Mouse (Mus musculus): Measurements from ENCODE around the gene Tmem168. TPM values are rescaled to one million over a fixed set of nuclear protein-coding genes. Genes with fewer than 3 reads are reported as not detected.

Tmem168 gene
- polyA plus RNA-seq, 1 experiment from 2014 or later, result 19.2 TPM

DNA sequence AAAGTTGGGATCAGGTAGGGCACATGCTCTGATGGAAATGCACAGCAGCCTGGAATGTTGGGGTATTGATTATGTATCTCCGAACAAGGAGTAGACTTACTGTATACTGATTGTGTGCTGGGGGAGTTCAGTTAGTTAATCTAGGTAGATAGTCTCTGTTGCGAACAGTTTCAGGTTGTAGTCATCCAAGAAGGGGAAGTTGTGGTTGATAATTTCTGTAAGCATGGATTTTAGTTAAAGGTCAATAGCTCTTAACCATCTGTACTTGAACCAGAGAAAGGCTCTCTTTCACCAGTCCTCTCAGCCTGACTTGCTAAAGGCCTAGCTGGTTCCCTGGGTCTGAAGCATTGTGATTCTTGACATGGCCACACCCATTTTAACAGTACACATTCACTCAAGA lies 3.0 kb upstream of the Tmem168 start:
- Histone ChIP-seq H3K4me2 (no peak overlapping the region), H3K4me3 (no peak overlapping the region), H3K9me3 (replicated peaks) (no peaks in the 10 kb centered on the region), H3K9ac (no peak overlapping the region), H3K4me1 (peaks cover 30% of the 10 kb centered on the region), H3K27ac (no peak overlapping the region), H3K27me3 (replicated peaks) (no peaks in the 10 kb centered on the region), H3K36me3 (no peaks in the 10 kb centered on the region)
- ATAC-seq, result no peak
- 55% methylated on average over 2 of the region's 2 CpGs for WGBS (ENCODE audit: insufficient replicate concordance)

DNA sequence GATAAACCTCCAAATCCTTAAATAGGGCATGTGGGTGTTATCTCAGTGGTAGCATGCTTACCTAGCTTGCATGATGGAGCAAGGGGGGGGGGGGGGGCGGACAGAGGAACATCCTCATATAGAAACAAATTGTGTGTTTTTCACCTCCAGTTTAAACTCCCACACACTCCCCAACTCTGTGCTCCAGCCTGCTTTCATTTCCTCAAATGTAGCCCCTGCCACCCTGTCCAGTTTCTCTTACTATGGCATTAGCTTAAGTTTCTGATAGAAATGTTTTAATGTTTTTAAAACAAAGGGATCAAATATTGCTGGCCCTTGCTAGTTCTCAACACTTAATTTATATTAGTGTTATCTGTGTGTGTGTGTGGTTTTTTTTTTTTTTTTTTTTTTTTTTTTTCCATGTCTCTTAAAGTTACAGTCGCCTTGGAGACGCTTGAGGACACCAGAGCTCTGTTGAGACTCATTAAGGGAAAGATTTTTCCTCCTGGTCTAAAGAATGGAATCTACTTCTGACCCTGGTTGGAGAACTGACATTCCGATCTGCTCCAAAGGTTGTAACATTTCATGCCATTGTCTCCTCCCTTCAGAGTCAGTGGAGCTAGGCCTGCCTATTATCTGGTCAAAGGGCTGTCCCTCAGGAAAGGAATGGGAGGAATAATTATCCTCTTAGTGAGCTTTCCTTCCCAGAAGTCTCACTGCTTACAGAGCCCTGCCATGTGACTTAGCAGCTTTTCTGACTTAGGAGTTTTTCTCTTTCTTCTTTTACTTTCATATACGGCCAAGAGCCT lies 1.6 kb upstream of the Tmem168 start:
- Histone ChIP-seq H3K9ac (no peak overlapping the region), H3K27ac (no peak overlapping the region), H3K36me3 (peaks cover 2% of the 10 kb centered on the region; the same call in 1 of the 2 replicates), H3K4me3 (no peak overlapping the region), H3K9me3 (replicated peaks) (no peaks in the 10 kb centered on the region), H3K27me3 (replicated peaks) (no peaks in the 10 kb centered on the region), H3K4me1 (peaks cover 38% of the 10 kb centered on the region), H3K4me2 (no peak overlapping the region)
- no peak for ATAC-seq
- 59% methylated on average over 5 of the region's 5 CpGs for WGBS (ENCODE audit: insufficient replicate concordance)

DNA sequence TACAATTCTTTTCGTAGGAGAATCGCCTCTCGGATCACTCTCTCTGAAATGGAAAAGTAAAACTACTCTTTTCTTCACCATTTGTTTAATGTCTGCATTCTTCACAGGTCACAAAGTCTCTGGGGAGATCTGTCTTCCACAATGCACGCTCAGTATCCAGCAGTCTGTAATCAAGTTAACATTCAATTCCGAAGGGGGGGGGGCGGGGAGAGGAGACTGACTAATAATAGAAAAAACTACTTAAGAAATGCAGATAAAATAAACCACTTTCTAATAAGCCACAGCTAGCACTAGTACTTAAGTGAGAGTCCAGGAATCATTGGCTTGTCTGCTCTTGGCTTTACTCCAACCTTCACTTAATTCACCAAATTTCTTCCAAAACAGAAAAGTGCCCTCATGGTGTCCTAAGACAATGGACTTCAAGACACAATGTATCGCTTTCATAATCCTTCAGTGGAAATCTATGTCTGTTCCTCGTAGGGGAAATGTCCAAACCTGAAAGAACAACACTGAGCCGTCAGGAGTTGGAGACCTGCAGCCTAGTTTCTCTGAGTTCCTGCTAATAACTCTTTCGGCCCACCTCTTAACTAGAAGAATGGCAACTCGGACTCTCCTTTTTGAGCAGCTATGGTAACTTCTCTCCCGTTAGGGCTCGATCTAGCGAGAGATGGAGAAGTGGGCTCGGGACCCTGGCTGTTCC lies 829 bp downstream of the Tmem168 start:
- Histone ChIP-seq H3K9ac (peak overlapping the region; percentile 91), H3K4me1 (peaks cover 43% of the 10 kb centered on the region), H3K36me3 (peaks cover 17% of the 10 kb centered on the region), H3K4me3 (peak overlapping the region; percentile 83), H3K4me2 (peak overlapping the region; percentile 78), H3K27me3 (replicated peaks) (no peaks in the 10 kb centered on the region), H3K27ac (peak overlapping the region; percentile 87), H3K9me3 (replicated peaks) (no peaks in the 10 kb centered on the region)
- WGBS (ENCODE audit: insufficient replicate concordance), result 12% methylated on average over 15 of the region's 15 CpGs
- peak; percentile 5; the same call in 1 of the 2 replicates for ATAC-seq

DNA sequence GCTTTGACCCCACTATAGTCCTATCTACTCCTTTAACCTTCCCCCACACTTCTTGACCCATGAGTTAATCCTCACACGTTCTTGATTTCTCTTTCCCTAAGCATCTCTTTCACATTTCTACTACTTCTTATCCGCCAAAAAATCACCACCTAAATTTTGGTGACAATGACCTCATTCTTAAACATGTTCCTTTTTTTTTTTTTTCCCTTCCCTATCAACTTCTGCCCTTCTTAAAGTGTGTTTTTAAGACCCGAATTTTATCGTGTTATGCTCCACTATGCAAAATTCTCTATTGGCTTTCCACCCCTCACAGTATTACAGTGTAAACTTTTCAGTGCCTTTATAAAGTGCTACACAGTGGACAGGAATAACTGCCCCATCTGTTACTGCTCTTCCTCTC lies 1.5 kb downstream of the Tmem168 start:
- peaks cover 50% of the 10 kb centered on the region for H3K4me1 ChIP-seq
- H3K9ac ChIP-seq, result peak overlapping the region; percentile 91; the same call in 1 of the 2 replicates
- H3K36me3 ChIP-seq, result peaks cover 23% of the 10 kb centered on the region
- 69% methylated on average over 4 of the region's 4 CpGs for WGBS (ENCODE audit: insufficient replicate concordance)
- H3K4me2 ChIP-seq, result peak overlapping the region; percentile 78
- no peaks in the 10 kb centered on the region for H3K9me3 ChIP-seq (replicated peaks)
- H3K27ac ChIP-seq, result no peak overlapping the region
- ATAC-seq, result no peak
- H3K4me3 ChIP-seq, result peak overlapping the region; percentile 83
- no peaks in the 10 kb centered on the region for H3K27me3 ChIP-seq (replicated peaks)

DNA sequence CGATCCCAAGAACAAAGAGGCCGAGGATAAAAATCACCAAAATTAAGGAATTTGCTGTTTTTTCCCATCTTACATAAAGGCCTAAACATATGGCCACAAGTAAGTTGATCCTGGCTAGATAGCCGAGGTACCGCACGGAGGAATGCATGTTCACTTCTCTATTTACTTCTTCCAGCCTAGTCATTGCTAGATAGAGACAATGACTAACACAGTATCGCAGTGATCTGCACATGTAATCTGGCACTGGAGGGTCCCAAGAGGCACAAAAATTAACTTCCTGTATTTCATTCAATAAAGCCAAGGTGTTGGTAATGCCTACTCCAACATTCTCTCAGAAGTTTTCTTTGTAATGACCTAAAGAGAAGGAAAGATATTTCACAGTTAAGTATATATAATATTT lies 4.8 kb downstream of the Tmem168 start:
- H3K9ac ChIP-seq, result no peak overlapping the region
- 77% methylated on average over 6 of the region's 6 CpGs for WGBS (ENCODE audit: insufficient replicate concordance)
- ATAC-seq, result no peak

DNA sequence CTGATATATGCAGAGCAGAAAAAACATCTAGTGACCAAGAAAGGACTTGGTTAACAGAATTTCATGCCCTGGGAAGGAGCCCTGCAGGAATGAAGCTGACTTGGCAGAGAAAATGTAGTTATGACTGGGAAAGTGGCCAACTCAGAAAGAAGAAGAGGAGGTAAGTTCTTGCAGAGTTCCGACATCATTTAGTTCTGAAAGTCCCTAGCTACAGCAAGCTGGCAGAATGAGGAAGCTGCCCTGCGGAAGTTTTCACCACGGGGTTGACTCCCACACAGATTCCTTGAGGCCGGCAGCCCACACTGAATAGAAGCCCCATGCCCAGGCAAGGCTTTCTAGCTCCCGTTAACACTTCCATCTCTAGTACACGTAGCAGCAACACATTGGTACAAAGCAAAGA lies 6.3 kb downstream of the Tmem168 start:
- Histone ChIP-seq H3K4me2 (no peak overlapping the region), H3K9ac (no peak overlapping the region), H3K4me3 (no peak overlapping the region), H3K9me3 (replicated peaks) (no peaks in the 10 kb centered on the region), H3K36me3 (peaks cover 31% of the 10 kb centered on the region), H3K27me3 (replicated peaks) (no peaks in the 10 kb centered on the region), H3K27ac (no peak overlapping the region), H3K4me1 (peaks cover 28% of the 10 kb centered on the region)
- WGBS (ENCODE audit: insufficient replicate concordance), result 36% methylated on average over 6 of the region's 6 CpGs
- ATAC-seq, result no peak

More for the DNA sequence above, 4.8 kb downstream of the Tmem168 start:
- H3K36me3 ChIP-seq, result peaks cover 27% of the 10 kb centered on the region
- no peak overlapping the region for H3K4me2 ChIP-seq
- no peak overlapping the region for H3K27ac ChIP-seq
- no peaks in the 10 kb centered on the region for H3K9me3 ChIP-seq (replicated peaks)
- no peaks in the 10 kb centered on the region for H3K27me3 ChIP-seq (replicated peaks)
- no peak overlapping the region for H3K4me3 ChIP-seq
- peaks cover 38% of the 10 kb centered on the region for H3K4me1 ChIP-seq

DNA sequence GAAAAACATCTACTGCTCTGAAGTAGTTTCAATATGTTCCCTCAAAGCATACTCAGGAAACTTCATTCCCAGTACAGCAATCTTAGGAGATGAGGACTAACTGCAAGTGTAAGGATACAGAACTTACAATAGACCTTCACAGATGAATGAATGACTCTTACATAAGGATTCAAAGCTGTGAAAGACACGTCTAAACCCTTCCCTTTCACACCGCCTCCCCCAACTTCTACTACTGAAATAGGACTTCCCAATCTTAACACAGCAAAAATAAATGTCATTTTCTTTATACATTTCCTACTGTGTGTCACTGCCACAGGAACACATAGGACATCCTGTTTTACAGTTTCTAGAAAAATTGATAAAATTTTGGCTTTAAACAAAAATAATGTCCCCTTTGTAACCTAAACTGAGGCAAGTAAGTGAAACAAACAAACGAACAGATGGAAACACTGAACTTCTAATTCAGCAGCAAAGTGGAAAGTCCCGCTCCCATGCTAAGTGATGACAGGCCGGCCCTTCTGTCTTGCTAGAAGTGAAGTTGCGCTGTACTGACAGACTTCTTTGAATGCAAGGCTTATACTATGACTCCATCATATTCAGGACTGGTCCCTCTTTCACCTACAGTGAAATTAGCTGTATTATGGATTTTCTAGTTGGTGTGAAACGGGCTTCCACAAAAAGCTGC lies 9.5 kb downstream of the Tmem168 start:
- H3K9ac ChIP-seq, result no peak overlapping the region
- H3K9me3 ChIP-seq (replicated peaks), result no peaks in the 10 kb centered on the region
- peaks cover 38% of the 10 kb centered on the region for H3K36me3 ChIP-seq
- 0 out of 2 replicates have a peak, but pooled peaks cover 9% of the 10 kb centered on the region for H3K4me1 ChIP-seq
- no peak overlapping the region for H3K4me3 ChIP-seq
- no peak overlapping the region for H3K27ac ChIP-seq
- H3K27me3 ChIP-seq (replicated peaks), result no peaks in the 10 kb centered on the region
- no peak overlapping the region for H3K4me2 ChIP-seq
- no peak for ATAC-seq
- 77% methylated on average over 7 of the region's 7 CpGs for WGBS (ENCODE audit: insufficient replicate concordance)

DNA sequence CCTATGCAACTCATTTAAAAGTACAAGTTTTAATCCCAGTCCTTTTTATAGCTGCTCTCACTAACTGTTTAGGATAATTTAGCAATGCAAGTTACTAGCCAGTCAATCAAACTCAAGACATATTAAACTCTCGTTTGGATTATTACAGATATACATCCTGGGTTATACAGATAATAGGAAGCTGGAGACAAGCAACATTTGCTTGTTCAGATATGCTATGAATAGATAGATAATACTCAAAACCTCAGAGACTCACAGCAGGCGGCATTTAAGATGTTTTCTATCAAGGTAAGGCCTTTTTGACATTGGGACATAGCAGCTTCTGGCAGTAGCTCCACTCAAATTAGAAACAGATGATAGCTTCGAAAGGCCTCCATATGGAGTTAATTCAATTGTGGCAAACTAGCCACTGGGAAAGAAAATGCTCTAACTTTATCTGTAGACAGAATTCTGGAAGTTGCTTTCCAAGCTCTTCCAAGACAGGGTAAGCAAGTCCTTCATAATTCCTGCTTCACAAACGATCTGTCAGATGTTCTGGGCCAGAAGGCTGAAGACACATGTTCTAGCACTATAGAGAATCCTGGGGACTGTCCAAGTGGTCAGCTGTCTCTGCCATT lies 15.1 kb downstream of the Tmem168 start:
- Histone ChIP-seq H3K9me3 (replicated peaks) (no peaks in the 10 kb centered on the region), H3K4me1 (no peaks in the 10 kb centered on the region), H3K9ac (no peak overlapping the region), H3K27ac (no peak overlapping the region), H3K36me3 (peaks cover 54% of the 10 kb centered on the region), H3K4me3 (no peak overlapping the region), H3K27me3 (replicated peaks) (no peaks in the 10 kb centered on the region), H3K4me2 (no peak overlapping the region)
- ATAC-seq, result no peak
- WGBS (ENCODE audit: insufficient replicate concordance), result 40% methylated on average over 4 of the region's 4 CpGs

DNA sequence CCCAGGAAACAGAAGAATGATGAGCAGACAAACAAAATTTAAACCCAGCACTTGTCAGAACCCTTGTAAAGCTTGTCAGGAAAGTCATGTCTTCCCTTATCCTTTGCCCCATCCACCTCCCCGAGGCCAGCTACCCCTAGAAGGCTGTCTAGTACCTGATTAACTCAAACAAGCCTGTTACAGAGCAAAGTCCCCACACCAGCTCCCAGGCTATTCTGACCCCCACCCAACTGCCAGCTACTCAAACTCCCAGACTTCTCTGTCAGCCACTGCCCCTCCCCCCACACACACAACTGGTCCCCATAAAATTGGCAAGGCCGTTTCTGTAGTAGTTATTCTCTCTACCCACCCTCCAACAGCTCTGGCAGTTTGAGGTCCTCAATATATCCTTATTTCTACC lies 21.3 kb downstream of the Tmem168 start:
- Histone ChIP-seq H3K4me1 (peaks cover 10% of the 10 kb centered on the region), H3K4me2 (peak overlapping the region; percentile 16), H3K36me3 (peaks cover 37% of the 10 kb centered on the region), H3K27me3 (replicated peaks) (no peaks in the 10 kb centered on the region), H3K27ac (peak overlapping the region; percentile 45), H3K9ac (no peak overlapping the region), H3K4me3 (no peak overlapping the region), H3K9me3 (replicated peaks) (no peaks in the 10 kb centered on the region)
- ATAC-seq, result peak; percentile 78
- WGBS (ENCODE audit: insufficient replicate concordance), result 26% methylated on average over 2 of the region's 2 CpGs

DNA sequence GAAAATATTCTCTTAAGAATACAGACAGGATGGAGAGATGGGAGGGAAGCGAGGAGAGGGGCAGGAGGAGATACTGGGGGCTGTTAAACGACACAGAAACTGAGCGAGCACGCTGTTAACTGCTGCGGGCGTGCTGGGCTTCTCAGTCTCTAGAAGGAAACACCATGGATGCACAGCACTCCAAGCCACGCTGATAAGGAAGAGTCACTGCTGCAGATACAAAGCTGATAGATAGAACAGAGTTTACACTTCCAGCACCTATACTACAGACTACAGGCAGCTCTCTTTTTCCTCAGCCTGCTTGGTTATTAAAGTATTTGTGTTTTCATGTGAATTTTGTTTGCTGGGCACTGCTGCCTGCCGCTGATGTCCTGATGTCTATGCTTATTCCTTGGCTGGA lies 21.7 kb downstream of the Tmem168 start:
- 41% methylated on average over 8 of the region's 8 CpGs for WGBS (ENCODE audit: insufficient replicate concordance)
- peak; percentile 72 for ATAC-seq

DNA sequence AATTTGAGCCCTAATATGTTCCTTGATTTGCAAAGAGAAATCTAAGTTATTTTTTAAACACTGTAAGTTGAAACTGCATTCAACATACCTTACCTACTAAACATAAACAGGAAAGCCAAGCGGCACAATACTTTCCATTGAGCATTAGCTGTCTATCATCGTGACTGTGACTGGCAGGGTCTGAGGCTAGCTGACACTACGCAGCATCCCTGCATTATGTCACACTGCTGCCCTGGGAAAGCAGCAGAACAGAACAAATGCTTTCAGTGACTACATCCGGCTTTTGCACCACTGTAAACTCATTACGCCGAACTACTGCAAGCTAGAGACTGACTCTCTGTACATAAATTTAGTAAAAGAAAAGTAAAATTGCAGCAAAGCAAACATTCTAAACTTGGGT lies 23.1 kb downstream of the Tmem168 start:
- no peak overlapping the region for H3K4me2 ChIP-seq
- no peak overlapping the region for H3K27ac ChIP-seq
- peaks cover 10% of the 10 kb centered on the region for H3K4me1 ChIP-seq
- 78% methylated on average over 6 of the region's 6 CpGs for WGBS (ENCODE audit: insufficient replicate concordance)
- H3K4me3 ChIP-seq, result no peak overlapping the region
- no peaks in the 10 kb centered on the region for H3K9me3 ChIP-seq (replicated peaks)
- H3K9ac ChIP-seq, result no peak overlapping the region
- H3K36me3 ChIP-seq, result peaks cover 32% of the 10 kb centered on the region
- no peaks in the 10 kb centered on the region for H3K27me3 ChIP-seq (replicated peaks)
- ATAC-seq, result no peak

More for the DNA sequence above, 21.7 kb downstream of the Tmem168 start:
- H3K4me1 ChIP-seq, result peaks cover 10% of the 10 kb centered on the region
- H3K4me2 ChIP-seq, result peak overlapping the region; percentile 16
- peak overlapping the region; percentile 45 for H3K27ac ChIP-seq
- H3K9ac ChIP-seq, result no peak overlapping the region
- no peaks in the 10 kb centered on the region for H3K27me3 ChIP-seq (replicated peaks)
- no peaks in the 10 kb centered on the region for H3K9me3 ChIP-seq (replicated peaks)
- H3K4me3 ChIP-seq, result no peak overlapping the region
- peaks cover 33% of the 10 kb centered on the region for H3K36me3 ChIP-seq

All from liver, embryonic 12.5 days (tissue).